Mouse (Mus musculus) adrenal gland (tissue): ENCODE results near the gene Hist1h3e.

Experiments used
- intact Hi-C: fragments of 180-260 bp; cut with DNase I; formaldehyde crosslinking; loops from one replicate; pipeline ENCODE4 v1.15.1; 2025
- microRNA-seq, 2 experiments: library from miRNA; unstranded; fragments of <30 nt; microRNA quantifications; one replicate each; pipeline ENCODE4; 2019

Gene Hist1h3e

GRCm38 (mm10) chr13:23525901-23526300 lies 36.3 kb downstream of the Hist1h3e start:
- intact Hi-C loops: loop anchor here (5.0 kb wide), 1 partner anchor 1494 kb away; no protein-coding TSS in a partner anchor

- intact Hi-C loops: loop anchor here (5.0 kb wide), 1 partner anchor 1492 kb away; no protein-coding TSS in a partner anchor
Measured at GRCm38 (mm10) chr13:23524654-23525053, 37.5 kb downstream of the Hist1h3e start.

- intact Hi-C loops: no loop called here
Measured at GRCm38 (mm10) chr13:23523976-23524375, 38.2 kb downstream of the Hist1h3e start.

- intact Hi-C loops: no loop called here
Measured at GRCm38 (mm10) chr13:23521703-23522102, 40.5 kb downstream of the Hist1h3e start.

- intact Hi-C loops: loop anchor here (2.0 to 5.0 kb wide), 2 partner anchors 1502 to 1579 kb away; no protein-coding TSS in a partner anchor
Measured at GRCm38 (mm10) chr13:23519416-23519815, 42.8 kb downstream of the Hist1h3e start.

GRCm38 (mm10) chr13:23518885-23519284 lies 43.3 kb downstream of the Hist1h3e start:
- intact Hi-C loops: loop anchor here (2.0 to 5.0 kb wide), 2 partner anchors 1502 to 1578 kb away; no protein-coding TSS in a partner anchor

- intact Hi-C loops: loop anchor here (2.0 to 5.0 kb wide), 2 partner anchors 1501 to 1577 kb away; no protein-coding TSS in a partner anchor
Measured at GRCm38 (mm10) chr13:23518295-23518603, 43.9 kb downstream of the Hist1h3e start.

- intact Hi-C loops: loop anchor here (2.0 to 5.0 kb wide), 4 partner anchors 71 to 1577 kb away; no protein-coding TSS in a partner anchor
Measured at GRCm38 (mm10) chr13:23517603-23518294, 44.4 kb downstream of the Hist1h3e start.

- intact Hi-C loops: loop anchor here (2.0 to 5.0 kb wide), 3 partner anchors 70 to 1500 kb away; no protein-coding TSS in a partner anchor
Measured at GRCm38 (mm10) chr13:23516822-23517602, 45.2 kb downstream of the Hist1h3e start.

- intact Hi-C loops: loop anchor here (2.0 to 5.0 kb wide), 3 partner anchors 69 to 1499 kb away; no protein-coding TSS in a partner anchor
Measured at GRCm38 (mm10) chr13:23515826-23516620, 46.1 kb downstream of the Hist1h3e start.

GRCm38 (mm10) chr13:23515281-23515680 lies 46.9 kb downstream of the Hist1h3e start:
- intact Hi-C loops: loop anchor here (5.0 kb wide), 1 partner anchor 1498 kb away; no protein-coding TSS in a partner anchor

- intact Hi-C loops: no loop called here
Measured at GRCm38 (mm10) chr13:23513517-23513916, 48.7 kb downstream of the Hist1h3e start.

Small RNAs within 50 kb of the gene (microRNA-seq; reads per million reads assigned to microRNA genes)
- gene Gm44297 (0 reads per million in 2 experiments), gene Gm44359 (0 reads per million in 2 experiments), gene Gm44394 (0 reads per million in 2 experiments), gene n-TStga1 (0.46 to 0.86 reads per million in 2 experiments)
